Mouse (Mus musculus) cerebral cortex, adult 2 months (tissue): ENCODE measurements around the gene Smg7.

ENCODE experiments used
- WGBS: fragments of 180-500 bp; shearing (Covaris S2); methylation state at CpG from one replicate; pipeline ENCODE4 v1.1.7; 2018; 5-methylcytosine and 5-hydroxymethylcytosine counted together

The Smg7 gene

GRCm38 (mm10) chr1:152901765-152902664 is at the start of gene Smg7:
Gene Smg7 (minus strand): TSS chr1:152902646.
- under 1% methylated on average over 90 of the region's 93 CpGs for WGBS

GRCm38 (mm10) chr1:152942977-152943376 is 40.5 kb upstream of the Smg7 start:
- 66% methylated on average over 4 of the region's 4 CpGs for WGBS

GRCm38 (mm10) chr1:152936365-152936764 is 33.9 kb upstream of the Smg7 start:
- 77% methylated on average over 5 of the region's 5 CpGs for WGBS

GRCm38 (mm10) chr1:152935476-152935875 is 33.0 kb upstream of the Smg7 start:
- WGBS: 69% methylated on average over 6 of the region's 6 CpGs

- 84% methylated on average over 11 of the region's 11 CpGs for WGBS
Observed at GRCm38 (mm10) chr1:152933962-152934361, 31.5 kb upstream of the Smg7 start.

- WGBS: 67% methylated on average over 3 of the region's 3 CpGs
Observed at GRCm38 (mm10) chr1:152921786-152922185, 19.3 kb upstream of the Smg7 start.

- WGBS: 80% methylated on average over 4 of the region's 4 CpGs
Observed at GRCm38 (mm10) chr1:152917626-152918025, 15.2 kb upstream of the Smg7 start.

- WGBS: 98% methylated on average over 5 of the region's 5 CpGs
Observed at GRCm38 (mm10) chr1:152916936-152917335, 14.5 kb upstream of the Smg7 start.

GRCm38 (mm10) chr1:152915766-152916165 is 13.3 kb upstream of the Smg7 start:
- 85% methylated on average over 5 of the region's 5 CpGs for WGBS

GRCm38 (mm10) chr1:152913483-152914460 is 11.3 kb upstream of the Smg7 start:
- 82% methylated on average over 6 of the region's 6 CpGs for WGBS

- WGBS: under 1% methylated on average over 14 of the region's 14 CpGs
Observed at GRCm38 (mm10) chr1:152904469-152904868, 2.0 kb upstream of the Smg7 start.

GRCm38 (mm10) chr1:152903591-152904135 is 1.2 kb upstream of the Smg7 start:
- WGBS: under 1% methylated on average over 36 of the region's 36 CpGs

- WGBS: under 1% methylated on average over 57 of the region's 69 CpGs
Observed at GRCm38 (mm10) chr1:152902665-152903516, 445 bp upstream of the Smg7 start.

GRCm38 (mm10) chr1:152901419-152901764 is 1.1 kb downstream of the Smg7 start:
- 1% methylated on average over 6 of the region's 6 CpGs for WGBS

GRCm38 (mm10) chr1:152888086-152888485 is 14.4 kb downstream of the Smg7 start:
- WGBS: 82% methylated on average over 3 of the region's 5 CpGs

- 61% methylated on average over 3 of the region's 3 CpGs for WGBS
Observed at GRCm38 (mm10) chr1:152871031-152871430, 31.4 kb downstream of the Smg7 start.

- WGBS: 95% methylated on average over 6 of the region's 6 CpGs
Observed at GRCm38 (mm10) chr1:152869901-152870300, 32.5 kb downstream of the Smg7 start.

GRCm38 (mm10) chr1:152846856-152847255 is 55.6 kb downstream of the Smg7 start:
- WGBS: 94% methylated on average over 2 of the region's 2 CpGs

GRCm38 (mm10) chr1:152845211-152845730 is 57.2 kb downstream of the Smg7 start:
- 75% methylated on average over 3 of the region's 3 CpGs for WGBS

- WGBS: 82% methylated on average over 1 of the region's 1 CpGs
Observed at GRCm38 (mm10) chr1:152844634-152845033, 57.8 kb downstream of the Smg7 start.

- 93% methylated on average over 2 of the region's 2 CpGs for WGBS
Observed at GRCm38 (mm10) chr1:152841057-152841456, 61.4 kb downstream of the Smg7 start.
